Mouse (Mus musculus): ENCODE data around the gene Tmem220.
A peak's percentile ranks its signal among the peaks of the same experiment; 100 is the strongest.

The Tmem220 gene

DNA sequence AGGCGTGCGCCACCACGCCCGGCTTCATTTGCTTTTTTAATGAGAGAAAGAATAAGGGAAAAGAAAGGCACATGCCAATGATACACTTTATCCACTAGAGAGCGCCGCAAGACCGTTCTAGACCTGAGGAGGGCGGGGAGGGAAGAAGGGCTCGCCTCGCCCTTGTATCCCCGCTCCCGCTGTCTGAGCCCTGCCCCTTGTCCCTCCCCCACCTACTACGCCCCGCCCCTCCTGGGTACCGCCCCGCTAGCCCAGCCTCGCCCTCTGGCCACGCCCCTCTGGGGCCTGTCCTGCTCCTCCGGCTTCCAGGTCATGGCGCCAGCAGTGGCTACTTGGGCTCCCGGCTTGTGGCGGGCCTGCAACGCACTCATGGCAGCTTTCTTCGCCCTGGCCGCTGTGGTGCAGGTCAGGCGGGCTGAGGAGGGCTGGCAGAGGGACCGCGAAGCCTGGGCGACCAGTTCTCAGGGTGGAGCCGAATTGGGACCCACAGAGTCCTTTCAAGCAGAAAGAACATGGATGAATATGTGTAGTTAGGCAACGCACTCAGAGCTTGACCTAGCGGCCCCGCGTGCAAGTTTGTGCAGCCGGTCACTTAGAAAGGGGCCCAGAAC lies at the start of gene Tmem220:
TSS of gene Tmem220 (plus strand) at position 288 of the 611 bp plus-strand sequence.
- DNase-seq (ENCODE audit: low read depth, low spot score) = peak; percentile 93

DNA sequence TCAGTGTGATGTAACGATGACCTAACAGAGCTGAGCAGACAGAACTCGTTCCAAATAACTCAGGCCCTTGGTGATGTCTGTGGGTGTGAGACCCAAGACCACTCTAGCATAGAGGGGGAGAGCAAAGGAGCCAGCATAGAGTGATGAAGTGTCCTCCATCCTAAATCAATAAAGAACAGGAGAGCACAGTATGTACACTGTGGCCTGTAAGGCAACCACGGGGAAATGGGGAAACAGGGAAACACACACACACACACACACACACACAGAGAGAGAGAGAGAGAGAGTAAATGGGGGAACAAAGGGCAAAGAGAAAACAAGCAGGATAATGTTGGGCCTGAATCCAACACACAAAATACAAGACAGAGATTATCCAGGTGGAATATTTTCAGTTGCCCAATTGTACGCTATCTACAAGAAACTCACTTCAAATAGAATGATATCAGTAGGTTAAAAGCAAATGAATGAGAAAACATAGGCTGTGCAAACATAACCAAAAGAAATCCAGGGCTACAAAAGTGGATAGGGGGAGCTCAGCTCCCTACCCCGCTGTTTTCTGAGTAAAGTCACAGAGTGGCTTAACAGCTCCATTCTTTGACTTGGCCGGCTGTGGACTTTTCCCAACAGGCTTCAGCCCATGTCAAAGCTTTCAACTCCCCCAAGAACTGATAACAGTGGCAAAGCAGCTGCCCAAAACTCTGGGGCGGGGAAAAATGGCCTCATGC lies 49.2 kb upstream of the Tmem220 start:
- no peak for DNase-seq (ENCODE audit: low read depth, low spot score)

DNA sequence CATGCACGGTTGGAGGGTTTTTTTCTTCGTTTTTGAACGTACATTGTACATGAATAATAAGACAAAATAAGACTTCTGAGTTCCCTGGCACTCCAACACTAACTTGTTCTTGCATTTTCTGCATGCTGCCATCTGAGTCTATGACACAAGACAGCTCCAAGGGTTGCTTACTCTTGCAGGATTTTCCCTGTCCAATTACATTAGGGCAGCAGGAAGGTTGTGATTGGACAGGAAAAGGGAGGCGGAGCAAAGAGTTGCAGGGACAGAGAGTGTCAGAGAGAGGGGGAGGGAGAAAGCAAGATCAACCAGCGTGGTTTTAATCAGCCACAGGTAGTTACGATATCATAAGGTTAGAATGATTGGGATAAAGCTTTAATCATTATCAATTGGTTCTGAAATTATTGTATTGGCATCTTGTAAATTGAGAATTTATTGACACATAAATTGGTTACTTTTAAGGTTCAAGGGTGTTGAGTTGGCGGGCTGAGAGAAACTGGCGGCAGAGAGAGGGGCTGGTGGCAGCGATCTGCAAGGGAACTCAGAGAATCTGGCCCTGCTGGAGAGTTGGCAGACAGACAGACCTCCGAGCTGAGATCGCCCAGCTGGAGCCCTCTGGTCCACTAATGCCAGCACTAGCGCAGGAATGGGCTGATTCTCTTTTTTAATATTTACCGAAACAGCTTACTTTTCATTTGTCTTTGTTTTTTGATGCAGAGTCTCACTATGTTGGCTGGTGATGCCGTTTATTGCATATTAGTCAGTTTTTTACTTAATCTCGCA lies 43.4 kb upstream of the Tmem220 start:
- DNase-seq (ENCODE audit: low read depth, low spot score) = no peak

DNA sequence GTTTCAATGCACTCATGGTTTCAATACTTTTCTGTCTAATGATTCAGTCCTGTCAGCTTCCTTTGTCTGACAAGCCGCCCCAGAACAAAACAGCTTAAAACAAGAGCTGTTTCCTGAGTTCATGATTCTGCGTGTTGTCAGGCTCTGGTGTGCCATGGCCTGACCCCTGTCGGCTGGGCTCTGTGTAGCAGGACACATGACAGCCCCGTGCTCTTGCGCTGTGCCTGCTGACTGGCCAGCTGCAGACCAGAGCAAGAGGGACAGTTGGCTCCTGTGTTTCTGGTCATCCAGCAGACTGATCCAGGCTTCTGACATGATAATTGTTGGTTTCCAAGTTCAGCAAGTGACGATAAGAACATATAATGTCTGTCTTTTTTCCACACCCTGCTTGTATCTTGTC lies 42.2 kb upstream of the Tmem220 start:
- DNase-seq (ENCODE audit: low read depth, low spot score) = no peak

DNA sequence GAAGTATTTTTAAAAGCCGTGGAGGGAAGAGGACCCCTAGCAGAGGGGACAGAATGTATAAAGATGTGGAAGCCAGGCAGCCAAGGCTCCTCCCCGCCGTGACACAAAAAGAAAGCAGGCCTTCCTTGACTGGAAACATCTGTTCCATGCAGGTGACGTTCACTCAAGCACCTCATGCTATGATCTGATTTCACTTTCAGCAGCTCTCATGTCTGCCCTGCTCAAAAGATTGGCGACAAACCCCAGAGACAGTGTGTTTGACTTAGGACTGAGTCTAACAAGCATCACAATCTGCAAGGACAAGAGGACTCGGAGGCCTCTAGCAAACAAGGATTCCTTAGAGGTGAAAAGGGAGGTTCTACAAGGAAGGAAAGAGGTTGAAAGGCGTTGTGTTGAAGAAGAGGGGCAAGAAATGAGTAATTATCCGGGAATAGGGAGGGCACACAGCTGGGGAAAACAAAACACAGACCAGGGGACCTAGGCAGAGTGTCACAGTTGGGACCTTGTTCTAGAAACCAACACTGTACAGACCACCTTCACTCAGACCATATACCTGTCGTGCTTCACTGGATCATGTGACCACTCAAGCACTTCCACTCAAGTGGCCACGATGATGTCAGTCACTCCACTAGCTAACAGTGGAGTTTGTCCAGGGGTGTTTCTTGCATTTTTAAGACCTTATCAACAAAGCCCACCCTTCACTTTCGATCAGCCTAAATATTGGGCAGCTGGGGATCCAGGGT lies 41.4 kb upstream of the Tmem220 start:
- DNase-seq (ENCODE audit: low read depth, low spot score) = no peak

DNA sequence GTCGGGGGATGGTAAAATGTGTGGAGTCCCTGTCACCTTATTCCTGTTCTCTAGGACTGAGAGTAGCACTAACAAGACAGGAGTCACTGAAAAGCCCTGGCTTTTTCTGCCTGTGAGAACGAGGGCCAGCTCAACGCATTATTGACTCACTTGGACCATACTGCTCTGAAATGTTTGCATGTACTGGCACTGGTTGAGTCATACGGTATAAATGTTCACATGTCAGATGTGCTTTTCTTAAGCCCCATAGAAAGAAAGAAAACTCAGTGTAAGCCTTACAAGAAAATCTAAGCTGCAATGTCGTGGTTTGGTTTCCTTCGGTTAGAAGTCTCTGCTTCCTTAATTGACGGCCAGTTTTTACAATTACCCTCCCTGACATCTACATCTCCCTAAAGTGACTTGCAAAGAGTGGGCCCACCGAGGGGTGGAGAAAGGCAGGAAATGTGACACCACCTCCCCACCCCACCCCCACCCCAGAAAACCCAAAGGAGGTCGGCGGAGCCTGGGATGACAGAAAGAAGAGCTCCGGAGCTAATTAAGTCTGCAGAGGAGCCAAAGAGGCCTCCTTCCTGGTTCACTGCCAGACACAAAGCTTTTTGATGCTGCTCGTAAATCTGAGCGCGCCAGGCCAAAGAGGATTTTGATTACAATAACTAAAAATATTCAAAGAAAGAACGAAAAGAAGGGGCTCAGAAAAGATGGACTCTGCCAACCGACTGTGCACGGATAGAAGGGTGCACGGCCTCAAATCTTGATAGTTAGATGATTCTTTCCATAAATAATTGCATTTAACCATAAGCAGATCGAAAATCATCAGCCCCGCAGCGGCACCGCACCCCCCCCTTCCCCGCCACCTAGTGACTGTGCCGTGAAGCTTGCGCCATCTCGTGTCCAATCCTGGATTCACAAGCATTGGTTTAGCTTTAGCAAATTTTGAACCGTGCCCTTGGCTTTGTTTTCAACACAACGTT lies 40.5 kb upstream of the Tmem220 start:
- DNase-seq (ENCODE audit: low read depth, low spot score) = peak; percentile 71

DNA sequence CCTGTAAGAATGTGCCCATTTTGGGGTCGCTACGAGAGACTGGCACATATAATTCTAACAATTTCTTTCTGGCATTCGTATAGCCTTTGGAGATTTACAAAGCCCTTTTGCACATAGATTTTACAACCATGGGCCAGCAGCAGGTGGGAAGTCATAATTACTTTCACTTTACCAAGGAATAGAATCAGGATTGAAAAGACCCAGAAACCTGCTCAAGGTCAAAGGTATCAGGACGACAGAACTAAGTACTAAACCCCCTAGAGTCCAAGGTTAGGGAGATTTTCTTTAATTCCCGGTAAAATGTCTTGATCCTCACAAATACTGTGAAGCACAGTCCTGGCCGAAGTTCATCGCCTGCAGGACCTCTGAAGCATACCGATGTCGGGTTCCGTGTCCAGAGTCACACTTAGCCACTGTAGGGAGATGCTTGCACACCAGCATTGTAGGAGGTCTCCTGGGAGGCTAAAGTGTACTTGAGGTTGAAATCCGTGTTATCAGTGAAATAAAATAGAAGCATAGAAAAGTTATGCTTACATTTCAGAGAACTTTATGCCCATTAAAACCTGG lies 39.7 kb upstream of the Tmem220 start:
- no peak for DNase-seq (ENCODE audit: low read depth, low spot score)

DNA sequence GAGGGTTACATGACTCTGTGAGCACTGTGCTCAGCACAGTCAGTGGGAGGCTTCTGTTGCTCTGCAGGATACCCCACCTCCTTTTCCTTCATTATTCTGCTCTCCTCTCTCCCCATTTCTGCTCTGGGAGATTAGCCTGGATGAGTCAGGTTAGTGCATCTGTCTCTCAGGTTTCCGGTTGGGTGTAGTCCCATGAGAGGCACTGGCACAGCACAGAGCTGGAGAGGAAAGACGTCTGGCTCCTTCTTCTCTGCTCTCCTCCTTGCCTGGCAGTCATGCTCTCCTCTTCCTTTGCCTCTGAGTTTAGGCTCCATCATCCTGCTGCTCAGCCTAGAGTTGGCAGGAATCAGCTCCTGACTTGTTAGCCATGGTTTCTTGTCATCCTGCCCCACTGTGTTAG lies 32.8 kb upstream of the Tmem220 start:
- DNase-seq (ENCODE audit: low read depth, low spot score) = no peak

DNA sequence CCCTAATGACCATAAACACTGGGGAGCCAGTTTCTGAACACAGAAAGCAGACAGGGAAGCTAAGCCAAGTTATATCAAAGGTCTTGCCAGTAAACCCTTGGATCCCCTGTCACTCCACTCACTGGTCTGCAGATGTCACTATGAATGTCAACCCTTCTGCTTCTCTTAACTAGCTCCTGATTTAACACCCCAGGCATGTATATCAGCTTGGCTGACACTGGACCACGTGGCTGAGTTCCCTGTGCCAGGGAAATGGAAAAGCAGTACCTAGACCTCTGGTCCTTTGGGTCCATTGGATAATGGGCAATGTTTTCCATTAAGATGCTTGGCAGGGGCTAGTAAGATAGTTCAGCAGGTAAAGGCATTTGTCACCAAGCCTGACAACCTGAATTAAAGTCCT lies 31.3 kb upstream of the Tmem220 start:
- DNase-seq (ENCODE audit: low read depth, low spot score) = no peak

DNA sequence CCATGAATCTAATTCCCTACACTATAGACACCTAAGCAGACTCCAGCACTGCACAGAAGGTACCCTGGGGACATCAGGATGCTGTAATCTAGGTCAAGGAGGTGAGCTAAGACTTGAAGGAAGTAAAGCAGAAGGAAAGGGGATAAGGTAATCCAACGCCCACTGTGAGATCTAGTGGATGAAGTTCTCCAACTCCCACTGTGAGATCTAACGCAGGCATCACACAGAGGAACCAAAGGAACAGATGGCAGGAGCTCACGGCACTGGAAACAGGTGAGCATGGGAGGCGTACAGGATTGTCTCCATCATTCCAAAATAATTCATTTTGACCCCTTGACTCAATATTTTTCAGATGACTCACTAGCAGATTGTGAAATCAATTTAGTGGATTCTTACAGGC lies 28.5 kb upstream of the Tmem220 start:
- DNase-seq (ENCODE audit: low read depth, low spot score) = no peak

DNA sequence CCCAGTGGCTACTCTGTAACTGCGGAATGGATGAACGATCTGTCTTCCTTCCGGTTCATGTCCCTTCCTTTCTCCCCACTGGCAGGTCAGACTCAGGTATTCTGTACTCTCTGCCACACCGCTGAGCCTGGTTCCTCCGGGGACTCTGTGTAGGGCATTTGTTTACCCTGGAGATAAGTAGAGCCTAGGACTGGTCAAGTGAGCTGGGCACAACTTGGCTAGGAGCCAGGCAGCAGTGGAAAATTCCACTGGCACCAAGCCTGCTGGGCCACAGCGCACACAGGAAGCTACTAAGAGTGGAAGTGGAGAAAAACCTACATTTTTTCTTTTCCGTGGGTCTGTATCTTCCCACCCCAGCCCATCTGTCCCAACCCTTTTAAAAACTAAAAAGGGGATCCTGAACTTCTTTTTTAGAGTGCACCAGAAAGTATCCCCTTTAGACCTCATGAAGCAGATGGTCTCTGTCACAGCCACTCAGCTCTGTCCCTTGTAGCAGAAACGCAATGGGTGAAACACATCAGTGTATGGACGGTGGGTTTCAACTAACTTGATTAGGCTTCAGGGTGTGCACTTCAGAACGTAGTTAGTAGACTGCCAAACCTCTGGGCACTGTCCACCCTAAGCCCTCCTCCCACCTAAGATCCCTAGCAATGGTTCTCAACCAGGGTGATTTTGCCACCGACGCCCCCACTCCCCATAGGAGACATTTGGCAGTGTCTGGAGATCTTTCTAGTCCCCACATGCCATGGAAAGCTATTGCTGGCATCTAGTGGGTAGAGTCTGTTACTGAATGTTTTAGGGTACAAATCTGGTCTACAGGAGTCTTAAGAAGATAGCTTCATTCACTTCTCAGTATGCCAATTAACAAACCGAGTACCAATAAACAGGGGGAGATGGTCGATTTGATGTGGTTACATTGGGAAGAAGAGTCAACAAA lies 26.2 kb upstream of the Tmem220 start:
- no peak for DNase-seq (ENCODE audit: low read depth, low spot score)

DNA sequence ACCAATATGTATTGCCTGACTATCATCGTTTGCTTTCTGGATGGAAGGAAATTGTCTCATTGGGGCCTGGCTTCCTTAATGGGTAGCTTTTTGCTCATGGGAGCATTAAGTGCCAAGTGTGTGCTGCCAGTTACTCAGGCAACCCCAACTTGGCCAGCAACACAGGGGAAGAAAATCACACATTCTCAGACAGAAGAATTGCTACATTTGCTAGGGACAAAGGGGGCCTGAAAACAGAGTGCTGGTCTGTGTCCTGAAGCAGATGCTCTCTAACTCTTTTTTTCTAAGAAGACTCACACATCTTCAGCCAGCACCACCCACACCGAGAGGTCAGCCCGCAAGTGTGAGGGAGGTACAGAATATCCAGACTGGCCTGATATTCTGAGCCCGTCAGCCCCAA lies 24.3 kb upstream of the Tmem220 start:
- DNase-seq (ENCODE audit: low read depth, low spot score) = no peak

DNA sequence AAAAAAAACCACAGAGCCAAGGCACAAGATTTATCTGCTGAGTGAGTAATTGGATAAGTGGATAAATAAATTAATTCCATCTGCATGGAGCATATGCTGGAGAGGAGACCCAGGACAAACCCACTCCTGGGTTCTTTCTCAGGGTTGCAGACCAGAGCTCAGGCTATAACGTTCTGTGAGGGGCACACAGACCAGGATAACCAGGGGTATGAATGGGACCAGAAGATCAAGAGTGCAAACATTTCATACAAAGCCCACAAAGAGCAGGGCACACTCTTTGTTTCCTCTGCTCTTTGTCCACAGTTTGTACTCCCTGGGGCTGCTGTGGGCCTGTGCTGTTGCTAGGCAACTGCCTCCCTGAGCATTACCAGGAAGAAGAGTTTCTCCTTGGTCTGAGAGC lies 23.2 kb upstream of the Tmem220 start:
- no peak for DNase-seq (ENCODE audit: low read depth, low spot score)

DNA sequence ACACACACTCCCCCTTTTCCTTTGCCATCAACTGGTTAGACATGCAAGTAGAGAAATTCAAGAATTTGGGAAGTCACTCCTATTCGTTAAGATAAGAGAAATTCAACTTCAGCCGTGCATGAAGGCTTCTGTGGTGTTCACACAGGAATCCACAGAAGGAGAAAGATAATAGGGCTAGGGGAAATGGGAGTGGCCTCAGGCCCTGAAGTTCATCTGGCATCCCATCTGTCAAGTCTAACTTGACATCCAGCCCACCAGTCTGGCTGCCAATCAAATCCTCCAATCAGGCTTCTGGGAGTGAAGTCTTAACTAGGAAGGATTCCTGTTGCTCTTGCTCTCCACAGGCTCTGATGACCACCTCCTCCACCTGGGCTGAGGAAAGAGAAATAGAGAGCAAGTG lies 22.0 kb upstream of the Tmem220 start:
- DNase-seq (ENCODE audit: low read depth, low spot score) = no peak

DNA sequence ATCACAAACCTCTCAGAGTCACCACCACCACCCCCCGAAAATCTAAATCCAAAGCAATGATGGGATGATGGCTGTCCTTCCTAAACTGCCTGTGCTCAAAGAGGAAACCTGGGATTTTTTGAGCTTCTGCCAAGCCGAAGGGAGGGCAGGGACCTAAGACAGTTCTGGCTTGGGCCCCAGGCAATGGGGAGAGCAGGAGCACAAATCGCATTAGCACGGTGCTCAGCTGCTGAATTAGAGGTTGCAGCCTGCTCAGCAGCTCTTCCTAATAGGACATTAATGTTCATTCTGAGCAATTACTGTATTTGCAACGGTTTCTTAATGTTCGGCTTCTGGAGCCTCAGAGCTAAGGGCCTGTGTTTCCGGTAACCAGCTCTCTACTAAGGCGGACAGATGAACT lies 17.0 kb upstream of the Tmem220 start:
- no peak for DNase-seq (ENCODE audit: low read depth, low spot score)

DNA sequence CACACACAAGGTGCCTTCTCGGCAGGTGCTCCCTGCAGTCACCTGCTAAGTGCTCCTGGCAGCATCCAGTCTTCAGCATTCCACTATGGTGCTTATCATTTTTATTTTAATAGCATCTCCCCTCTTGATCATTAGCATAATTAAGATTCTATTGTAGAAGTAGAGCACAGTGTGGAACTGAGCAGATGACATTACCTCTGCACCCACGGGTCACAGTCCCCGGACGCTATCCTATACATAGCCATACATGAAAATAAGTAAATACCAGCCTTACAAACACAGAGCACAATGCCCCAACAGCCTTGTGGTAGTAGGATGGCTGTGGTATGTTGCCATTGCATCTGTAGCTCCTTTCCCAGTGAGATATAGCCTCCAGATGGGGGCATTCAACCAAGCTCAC lies 16.4 kb upstream of the Tmem220 start:
- DNase-seq (ENCODE audit: low read depth, low spot score) = no peak

DNA sequence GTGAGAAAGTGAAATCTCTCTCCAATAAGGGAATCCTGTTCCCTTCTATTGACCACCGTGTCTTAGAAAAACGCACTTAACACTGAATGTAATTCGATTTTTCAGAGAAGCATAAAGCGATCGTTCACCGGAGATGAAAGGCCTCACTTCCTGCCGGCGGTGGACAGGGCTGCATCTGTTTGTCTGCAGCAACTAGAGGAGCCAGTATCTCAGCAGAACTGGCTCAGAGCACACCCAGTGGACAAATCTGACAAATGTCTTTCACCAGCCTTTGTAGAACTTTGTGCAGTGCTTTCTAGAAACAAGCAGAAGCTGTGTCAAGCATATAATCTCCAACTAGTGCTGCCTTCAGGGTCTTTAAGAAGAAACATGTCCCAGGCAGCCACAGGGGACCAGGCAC lies 14.5 kb upstream of the Tmem220 start:
- DNase-seq (ENCODE audit: low read depth, low spot score) = no peak

DNA sequence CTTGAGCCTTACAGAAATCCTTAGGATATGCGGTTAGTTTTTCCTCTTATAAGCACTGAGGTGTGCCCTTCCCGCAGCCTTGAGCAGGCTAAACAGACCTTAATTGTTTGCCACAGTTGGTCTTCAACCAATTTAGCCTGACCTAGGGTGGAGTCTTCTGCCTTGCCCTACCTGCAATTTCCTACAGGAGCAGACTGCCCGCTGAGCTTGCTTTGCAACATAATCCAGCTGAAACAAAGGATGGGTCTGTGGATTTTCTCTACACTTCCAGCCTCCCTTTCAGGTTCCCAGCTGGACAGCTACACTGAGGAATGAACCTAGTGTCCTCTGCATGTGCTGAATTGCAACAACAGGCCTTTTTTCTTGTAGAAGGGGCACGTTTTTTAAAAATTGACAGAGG lies 13.3 kb upstream of the Tmem220 start:
- no peak for DNase-seq (ENCODE audit: low read depth, low spot score)

DNA sequence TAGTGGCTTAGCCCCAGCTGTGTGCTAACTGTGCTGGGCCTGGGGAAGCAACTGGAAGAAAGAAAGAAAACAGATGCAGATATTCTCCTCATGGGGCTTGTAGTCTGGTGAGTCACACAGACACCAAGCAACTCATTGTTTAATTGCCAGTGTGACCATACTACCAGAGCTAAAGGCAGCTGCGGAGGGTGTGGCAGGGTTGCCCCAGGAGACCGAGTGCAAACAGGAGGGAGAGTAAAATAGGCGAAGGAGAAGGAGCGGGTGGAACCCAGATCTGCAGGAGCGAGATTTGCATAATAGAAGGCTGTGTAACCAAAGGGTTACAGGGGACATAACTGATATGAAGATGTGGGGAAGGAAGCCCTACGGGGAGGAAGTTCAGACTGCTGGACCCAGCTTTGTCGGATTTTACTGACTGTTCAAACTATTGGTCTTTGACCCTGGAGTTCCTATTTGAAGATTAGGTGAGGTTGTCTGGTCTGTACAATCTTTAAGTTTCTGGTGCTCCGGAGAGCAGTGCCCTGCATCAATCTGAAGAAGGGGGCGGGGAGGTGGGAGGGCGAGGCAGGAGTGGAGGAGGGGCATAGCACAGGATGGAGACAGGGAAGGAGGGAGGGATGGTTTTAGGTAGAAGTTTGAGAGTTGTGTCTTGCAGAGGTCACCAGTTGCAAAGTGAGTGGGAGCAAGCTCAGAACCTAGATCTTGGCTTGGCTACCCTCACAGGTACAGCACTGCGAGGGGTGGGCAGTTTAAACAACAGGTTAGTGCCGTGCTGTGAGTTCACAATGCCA lies 7.0 kb upstream of the Tmem220 start:
- DNase-seq (ENCODE audit: low read depth, low spot score) = no peak

Data from embryo, embryonic 11.5 days (tissue).